Mouse (Mus musculus): Measurements from ENCODE around the gene Sfxn3.

GRCm38 (mm10) chr19:45100486-45101270 is 53.4 kb downstream of the Sfxn3 start:
- no peak for TF ChIP-seq CTCF (IDR thresholded peaks at IDR 0.05; ENCODE audit: control insufficient read depth, insufficient read depth, insufficient replicate concordance, low read depth, low read length)
- TF ChIP-seq POLR2A (IDR thresholded peaks at IDR 0.05; ENCODE audit: control insufficient read depth, low read depth, low read length): no peak

Data from testis, adult 2 months (tissue).